14 mouse cellular contexts compared by ENCODE assay signal in genomic region chr11:119758705-119759327, GRCm38 (mm10).
"Had no signal": no experiment of that assay in that cellular context is flagged by ENCODE, and none has a peak within 500 bp of the region (broad histone marks: within the 10 kb centered on the region; RNA-seq: fewer than 3 reads in every experiment).

No protein-coding gene starts in this region.

- DNase-seq: kidney, adult 2 months; kidney, postnatal 25 days; liver, embryonic 13.5 days; lung, adult 2 months; lung, postnatal 14 days; lung, postnatal 4 days; right cerebral cortex, postnatal 14 days; right cerebral cortex, postnatal 4 days; thymus, adult 2 months; thymus, postnatal 14 days; thymus, postnatal 4 days had no signal

- H3K27me3 ChIP-seq: liver, embryonic 13.5 days had no signal

- H3K9me3 ChIP-seq: liver, embryonic 13.5 days had no signal

- H3K4me2 ChIP-seq: liver, embryonic 13.5 days had no signal

- H3K4me3 ChIP-seq: left cerebral cortex, adult 2 months; liver, embryonic 13.5 days had no signal

- H3K4me1 ChIP-seq: liver, embryonic 13.5 days had no signal

- H3K9ac ChIP-seq: liver, embryonic 13.5 days had no signal

- H3K27ac ChIP-seq: kidney, postnatal 0 days; left cerebral cortex, adult 2 months; liver, embryonic 13.5 days; stomach, postnatal 0 days had no signal
